In the genomic region with DNA sequence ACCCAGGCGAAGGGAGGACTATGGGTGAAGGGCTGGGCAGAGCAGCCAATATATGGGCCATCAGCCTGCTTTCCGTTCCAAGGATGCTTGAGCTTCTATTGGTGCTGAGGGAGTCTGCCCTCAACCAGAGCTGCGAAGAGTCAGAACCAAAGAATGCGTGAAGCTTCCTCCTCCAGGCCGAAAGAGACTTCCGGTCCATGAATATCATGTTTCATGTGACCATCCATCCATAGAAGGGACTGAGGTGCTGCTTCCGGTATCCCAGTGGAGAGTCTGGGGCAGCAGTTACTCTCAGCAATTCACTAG, we compare ENCODE assay signal across 13 mouse cellular contexts.
DNase-seq lines count a peak whose midpoint lies in the region; ATAC-seq and TF ChIP-seq lines count a peak whose summit lies in the region.
"Had no signal": no experiment of that assay in that cellular context is flagged by ENCODE, and none has a peak within 500 bp of the region (broad histone marks: within the 10 kb centered on the region; RNA-seq: fewer than 3 reads in every experiment).

No protein-coding gene starts in this region.

- H3K4me2 ChIP-seq in kidney, embryonic 15.5 days = peak overlapping the region; percentile 26
- no peak overlapping the region for H3K4me2 ChIP-seq in forebrain, embryonic 11.5 days (ENCODE audit: low read depth, low read length, severe bottlenecking)
- H3K4me2 ChIP-seq in midbrain, embryonic 13.5 days (replicated peaks) = peak overlapping the region; percentile 39
- H3K4me2 ChIP-seq: liver, embryonic 13.5 days had no signal

- H3K36me3 ChIP-seq in kidney, embryonic 15.5 days = no peaks in the 10 kb centered on the region
- H3K36me3 ChIP-seq in forebrain, embryonic 11.5 days (ENCODE audit: control insufficient read depth, insufficient read depth, low read length) = no peaks in the 10 kb centered on the region
- H3K36me3 ChIP-seq in midbrain, embryonic 13.5 days = no peaks in the 10 kb centered on the region
- H3K36me3 ChIP-seq: liver, embryonic 13.5 days had no signal

- ATAC-seq in kidney, embryonic 15.5 days (replicated peaks; ENCODE audit: low FRiP score) = no peak; the same call in 1 of the 2 replicates
- ATAC-seq in forebrain, embryonic 11.5 days (replicated peaks; ENCODE audit: low FRiP score) = no peak
- no peak for ATAC-seq in midbrain, embryonic 13.5 days

- H3K27me3 ChIP-seq in kidney, embryonic 15.5 days = peaks cover 5% of the 10 kb centered on the region
- no peaks in the 10 kb centered on the region for H3K27me3 ChIP-seq in forebrain, embryonic 11.5 days (ENCODE audit: control insufficient read depth, insufficient read depth, low read length)
- H3K27me3 ChIP-seq in midbrain, embryonic 13.5 days = 0 out of 2 replicates have a peak, but pooled peaks cover 3% of the 10 kb centered on the region
- H3K27me3 ChIP-seq: liver, embryonic 13.5 days had no signal

- peaks cover 33% of the 10 kb centered on the region for H3K4me1 ChIP-seq in kidney, embryonic 15.5 days
- H3K4me1 ChIP-seq in forebrain, embryonic 11.5 days (replicated peaks; ENCODE audit: control insufficient read depth, insufficient read depth, low read length) = peaks cover 30% of the 10 kb centered on the region
- H3K4me1 ChIP-seq in midbrain, embryonic 13.5 days (replicated peaks) = peaks cover 45% of the 10 kb centered on the region
- H3K4me1 ChIP-seq: liver, embryonic 13.5 days had no signal

- TF ChIP-seq CTCF in gastrocnemius, adult 2 months (IDR thresholded peaks at IDR 0.05) = no peak

- no peaks in the 10 kb centered on the region for H3K9me3 ChIP-seq in kidney, embryonic 15.5 days (replicated peaks)
- H3K9me3 ChIP-seq in forebrain, embryonic 11.5 days (ENCODE audit: control insufficient read depth, low read length) = no peaks in the 10 kb centered on the region
- H3K9me3 ChIP-seq in midbrain, embryonic 13.5 days = no peaks in the 10 kb centered on the region
- H3K9me3 ChIP-seq: liver, embryonic 13.5 days had no signal

- no peak overlapping the region for H3K9ac ChIP-seq in kidney, embryonic 15.5 days
- no peak overlapping the region for H3K9ac ChIP-seq in forebrain, embryonic 11.5 days (ENCODE audit: low read length)
- H3K9ac ChIP-seq in midbrain, embryonic 13.5 days (replicated peaks) = peak overlapping the region; percentile 30; the same call in 1 of the 2 replicates
- H3K9ac ChIP-seq: liver, embryonic 13.5 days had no signal

- intact Hi-C loops in gastrocnemius, adult 2 months (cut with DNase I) = no loop called here

- no peak overlapping the region for H3K27ac ChIP-seq in kidney, embryonic 15.5 days
- peak overlapping the region; percentile 82 for H3K27ac ChIP-seq in forebrain, embryonic 11.5 days (ENCODE audit: low read depth, low read length)
- peak overlapping the region; percentile 59 for H3K27ac ChIP-seq in midbrain, embryonic 13.5 days
- no peak overlapping the region for H3K27ac ChIP-seq in gastrocnemius, adult 2 months
- H3K27ac ChIP-seq: liver, embryonic 13.5 days; macrophage had no signal

- DNase-seq in embryo, embryonic 9.5 days (ENCODE audit: extremely low spot score) = peak; percentile 21
- no peak for DNase-seq in embryo, embryonic 11 days
- no peak for DNase-seq in kidney, adult 11 months
- DNase-seq in forebrain, embryonic 11.5 days (ENCODE audit: low spot score) = no peak
- DNase-seq in gastrocnemius, adult 2 months = no peak
- no peak for DNase-seq in left cerebral cortex, adult 11 months (ENCODE audit: low spot score)
- DNase-seq: cerebellum, adult 9-11 months; layer of hippocampus, postnatal 36 days; liver, embryonic 13.5 days; right cerebral cortex, postnatal 25 days had no signal

- WGBS in kidney, embryonic 15.5 days = 28% methylated on average over 7 of the region's 7 CpGs
- WGBS in forebrain, embryonic 11.5 days = 65% methylated on average over 7 of the region's 7 CpGs
- WGBS in midbrain, embryonic 13.5 days = 56% methylated on average over 7 of the region's 7 CpGs

- no peak overlapping the region for H3K4me3 ChIP-seq in kidney, embryonic 15.5 days (replicated peaks)
- H3K4me3 ChIP-seq in forebrain, embryonic 11.5 days (ENCODE audit: low read depth, low read length) = no peak overlapping the region
- no peak overlapping the region for H3K4me3 ChIP-seq in midbrain, embryonic 13.5 days (replicated peaks)
- no peak overlapping the region for H3K4me3 ChIP-seq in gastrocnemius, adult 2 months
- H3K4me3 ChIP-seq: liver, embryonic 13.5 days had no signal

Comparison
In these comparisons a context has a peak if more than half of its experiments do, and no peak if none do; other contexts are left out.
1. H3K27ac ChIP-seq: peak in forebrain, embryonic 11.5 days (single experiment) and midbrain, embryonic 13.5 days (single experiment); none in kidney, embryonic 15.5 days (single experiment) and gastrocnemius, adult 2 months (single experiment).